Comparison of ENCODE assay signal across 8 mouse cellular contexts in genomic region chr8:70120667-70121066, GRCm38 (mm10). TPM values are rescaled to one million over a fixed set of nuclear protein-coding genes. Genes with fewer than 3 reads are reported as not detected.
DNase-seq lines count a peak whose midpoint lies in the region; ATAC-seq lines count a peak whose summit lies in the region.

Gene Ncan (minus strand): TSS chr8:70120873.

- 1% methylated on average over 19 of the region's 19 CpGs for WGBS in embryonic facial prominence, embryonic 13.5 days
- 2% methylated on average over 19 of the region's 19 CpGs for WGBS in hindbrain, embryonic 12.5 days

- peak within 1 kb of the TSS; percentile 24 for H3K4me3 ChIP-seq in embryonic facial prominence, embryonic 13.5 days
- peak within 1 kb of the TSS; percentile 65 for H3K4me3 ChIP-seq in hindbrain, embryonic 12.5 days

- H3K4me1 ChIP-seq in embryonic facial prominence, embryonic 13.5 days: 0 out of 2 replicates have a peak, but pooled peaks cover 6% of the 10 kb centered on the region
- peaks cover 27% of the 10 kb centered on the region for H3K4me1 ChIP-seq in hindbrain, embryonic 12.5 days

- ATAC-seq in embryonic facial prominence, embryonic 13.5 days (ENCODE audit: insufficient number of reproducible peaks, insufficient read depth, low FRiP score, low TSS enrichment, low read depth): no peak
- peak; percentile 64 for ATAC-seq in hindbrain, embryonic 12.5 days (ENCODE audit: low FRiP score)

- peak within 1 kb of the TSS; percentile 56 for H3K4me2 ChIP-seq in embryonic facial prominence, embryonic 13.5 days
- peak within 1 kb of the TSS; percentile 81 for H3K4me2 ChIP-seq in hindbrain, embryonic 12.5 days (replicated peaks)

- no peaks in the 10 kb centered on the region for H3K9me3 ChIP-seq in embryonic facial prominence, embryonic 13.5 days
- no peaks in the 10 kb centered on the region for H3K9me3 ChIP-seq in hindbrain, embryonic 12.5 days (replicated peaks)

- H3K27ac ChIP-seq in embryonic facial prominence, embryonic 13.5 days: no peak within 1 kb of the TSS
- peak within 1 kb of the TSS; percentile 98 for H3K27ac ChIP-seq in hindbrain, embryonic 12.5 days

- H3K36me3 ChIP-seq in embryonic facial prominence, embryonic 13.5 days: no peaks in the 10 kb centered on the region
- peaks cover 11% of the 10 kb centered on the region; the same call in 1 of the 2 replicates for H3K36me3 ChIP-seq in hindbrain, embryonic 12.5 days

- H3K9ac ChIP-seq in embryonic facial prominence, embryonic 13.5 days: no peak within 1 kb of the TSS
- peak within 1 kb of the TSS; percentile 88 for H3K9ac ChIP-seq in hindbrain, embryonic 12.5 days

- peak; percentile 86 for DNase-seq in MN1 (ENCODE audit: low spot score)
- DNase-seq in adrenal gland, postnatal 25 days: peak; percentile 69
- peak; percentile 95 to 97 for DNase-seq in layer of hippocampus, postnatal 10 days (ENCODE audit: low spot score in 2 of 2)
- peak; percentile 93 for DNase-seq in mesoderm, embryonic 11.5 days (ENCODE audit: low read depth, low spot score)
- DNase-seq in right cerebral cortex, postnatal 4 days: peak; percentile 98
- no peak for DNase-seq in urinary bladder, adult 2 months (ENCODE audit: low spot score)

- peaks cover 69% of the 10 kb centered on the region for H3K27me3 ChIP-seq in embryonic facial prominence, embryonic 13.5 days
- H3K27me3 ChIP-seq in hindbrain, embryonic 12.5 days: peaks cover 36% of the 10 kb centered on the region

RNA-seq across cellular contexts. Expression of gene Ncan, which starts in this region (rescaled TPM):
- 0.29 and 0.30 TPM in 2 replicates for total RNA-seq in adrenal gland, postnatal 25 days (2021)
- polyA plus RNA-seq in embryonic facial prominence, embryonic 13.5 days (2015; fragmentation: Nextera tagmentation; extraction: Ambion mirVana): 1.4 and 2.0 TPM in 2 replicates
- polyA plus RNA-seq in hindbrain, embryonic 12.5 days (2016; fragmentation: Nextera tagmentation; extraction: Ambion mirVana): 92.0 and 107 TPM in 2 replicates
- total RNA-seq in layer of hippocampus, postnatal 10 days (2021): 100 to 1,000 TPM; 575 to 578 TPM
- polyA plus RNA-seq in urinary bladder, adult 2 months (2012; rRNA removed): 0.12 and 0.18 TPM in 2 replicates

Comparison
In these comparisons a context has a peak if more than half of its experiments do, and no peak if none do; other contexts are left out.
1. RNA of gene Ncan (total RNA-seq): 575 to 578 TPM in layer of hippocampus, postnatal 10 days; 0.29 to 0.30 TPM in adrenal gland, postnatal 25 days; every median in the first group is over 100 times any median in the second.
2. RNA of gene Ncan (polyA plus RNA-seq): 92.0 to 107 TPM in hindbrain, embryonic 12.5 days; 1.4 to 2.0 TPM in embryonic facial prominence, embryonic 13.5 days and 0.12 to 0.18 TPM in urinary bladder, adult 2 months; every median in the first group is over 10 times any median in the second.
3. Peak in DNase-seq in adrenal gland, postnatal 25 days; RNA of the gene not detected or under 1 TPM.